Mouse (Mus musculus) hindbrain, postnatal 0 days (tissue): Measurements from ENCODE around the gene Cntn4. TPM values are rescaled to one million over a fixed set of nuclear protein-coding genes. Genes with fewer than 3 reads are reported as not detected.

Experiments
- ATAC-seq: fragments of 200-750 bp; cut with Nextera tagmentation; 2 replicates; pipeline ENCODE4 v1.8.0; 2017; ENCODE audit warnings: mild to moderate bottlenecking, moderate TSS enrichment, moderate library complexity
- DNase-seq: peaks from one replicate; pipeline ENCODE4 v3.0.0-alpha.2; 2015; ENCODE audit warnings: low spot score
- H3K27ac ChIP-seq: fragments of 300-500 bp; sonication (generic); 2 replicates; pipeline ENCODE4 v1.5.1; 2014; ENCODE audit warnings: mild to moderate bottlenecking
- H3K27me3 ChIP-seq: fragments of 300-500 bp; sonication (generic); 2 replicates; pipeline ENCODE4 v1.6.1; 2014; ENCODE audit warnings: low read length, mixed read lengths; ENCODE audit not compliant: insufficient read depth
- H3K36me3 ChIP-seq: fragments of 300-500 bp; sonication (generic); 2 replicates; pipeline ENCODE4 v1.6.1; 2014; ENCODE audit warnings: low read length, mixed read lengths; ENCODE audit not compliant: insufficient read depth
- H3K4me1 ChIP-seq: fragments of 300-500 bp; sonication (generic); 2 replicates; pipeline ENCODE4 v1.6.1; 2014; ENCODE audit warnings: antibody characterized with exemption, low read length, mixed read lengths; ENCODE audit not compliant: insufficient read depth
- H3K4me2 ChIP-seq: fragments of 300-500 bp; sonication (generic); 2 replicates; pipeline ENCODE4 v1.6.1; 2014; ENCODE audit warnings: low read depth, mild to moderate bottlenecking, low read length, moderate library complexity, mixed read lengths
- H3K4me3 ChIP-seq: fragments of 300-500 bp; sonication (generic); 2 replicates; pipeline ENCODE4 v1.5.1; 2014; ENCODE audit warnings: low read length
- H3K9ac ChIP-seq: fragments of 300-500 bp; sonication (generic); replicated peaks from 2 replicates; pipeline ENCODE4 v1.6.1; 2014; ENCODE audit warnings: mild to moderate bottlenecking, low read length, moderate library complexity, mixed read lengths
- H3K9me3 ChIP-seq: fragments of 300-500 bp; sonication (generic); 2 replicates; pipeline ENCODE4 v1.6.1; 2016; ENCODE audit warnings: low read length, mixed read lengths
- CTCF ChIP-seq: IDR thresholded peaks from 2 replicates; pipeline ENCODE4 v1.5.1; 2016; ENCODE audit warnings: antibody characterized with exemption, control low read depth, low read depth
- WGBS: fragments of 180-500 bp; shearing (Covaris S2); extraction: QIAGEN DNeasy Blood & Tissue Kit; methylation state at CpG from one replicate; pipeline ENCODE4 v1.1.7; 2014; 5-methylcytosine and 5-hydroxymethylcytosine counted together
- polyA plus RNA-seq: library from polyadenylated mRNA; unstranded; fragments of >200 nt; fragmentation: Nextera tagmentation; extraction: Ambion mirVana; gene quantifications from 2 replicates; pipeline ENCODE4 v1.2.1, GENCODE M21; 2015
- total RNA-seq: library from RNA; depleted of rRNA; stranded (reverse); fragments of >200 nt; gene quantifications from 2 replicates; pipeline ENCODE4 v1.2.3, GENCODE M21; 2014

Cntn4 gene
- total and polyA plus RNA-seq, 2 experiments from 2014 or later, result 17.3 to 21.5 TPM

DNA sequence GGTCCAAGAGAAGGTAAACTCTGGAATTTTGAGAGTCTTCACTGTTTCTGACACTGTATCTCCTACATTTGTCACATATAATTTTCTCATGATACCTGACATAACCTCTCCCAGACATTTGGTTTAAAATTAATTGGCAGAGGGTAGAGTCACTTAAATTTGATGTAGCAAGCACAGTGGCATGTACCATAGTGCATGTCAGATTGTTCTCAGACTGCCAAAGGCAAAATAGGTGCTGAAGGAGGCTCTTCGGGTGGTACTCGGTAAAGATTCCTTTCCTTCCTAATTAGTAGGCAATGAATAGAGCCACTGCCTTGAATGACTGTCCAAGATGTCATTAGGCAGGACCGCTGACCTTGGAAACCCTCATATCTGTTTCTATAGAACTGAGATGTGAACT lies 477.9 kb downstream of the Cntn4 start:
- H3K9ac ChIP-seq, result no peak overlapping the region
- TF ChIP-seq CTCF, result no peak
- DNase-seq (no peak), ATAC-seq (no peak)
- H3K4me1 ChIP-seq, result no peaks in the 10 kb centered on the region
- H3K4me3 ChIP-seq, result no peak overlapping the region
- no peaks in the 10 kb centered on the region for H3K36me3 ChIP-seq
- no peaks in the 10 kb centered on the region for H3K9me3 ChIP-seq
- 87% methylated on average over 3 of the region's 3 CpGs for WGBS
- no peak overlapping the region for H3K4me2 ChIP-seq
- no peak overlapping the region for H3K27ac ChIP-seq
- no peaks in the 10 kb centered on the region for H3K27me3 ChIP-seq

- H3K36me3 ChIP-seq, result no peaks in the 10 kb centered on the region
- H3K9me3 ChIP-seq, result no peaks in the 10 kb centered on the region
- no peaks in the 10 kb centered on the region for H3K4me1 ChIP-seq
- no peak overlapping the region for H3K4me2 ChIP-seq
- no peak for TF ChIP-seq CTCF
- H3K4me3 ChIP-seq, result no peak overlapping the region
- DNase-seq, result peak; percentile 37
- WGBS, result 85% methylated on average over 5 of the region's 5 CpGs
- H3K27ac ChIP-seq, result no peak overlapping the region
- H3K9ac ChIP-seq, result no peak overlapping the region
- no peak for ATAC-seq
- no peaks in the 10 kb centered on the region for H3K27me3 ChIP-seq
Observed at GRCm38 (mm10) chr6:106177546-106177945, 500.1 kb downstream of the Cntn4 start.

- H3K9ac ChIP-seq, result no peak overlapping the region
- TF ChIP-seq CTCF, result no peak
- H3K27me3 ChIP-seq, result no peaks in the 10 kb centered on the region
- H3K9me3 ChIP-seq, result no peaks in the 10 kb centered on the region
- no peak overlapping the region for H3K27ac ChIP-seq
- WGBS, result 78% methylated on average over 2 of the region's 2 CpGs
- H3K36me3 ChIP-seq, result no peaks in the 10 kb centered on the region
- no peak overlapping the region for H3K4me3 ChIP-seq
- DNase-seq, result no peak
- ATAC-seq, result no peak
- no peak overlapping the region for H3K4me2 ChIP-seq
- no peaks in the 10 kb centered on the region for H3K4me1 ChIP-seq
Observed at GRCm38 (mm10) chr6:106181596-106181995, 504.1 kb downstream of the Cntn4 start.

DNA sequence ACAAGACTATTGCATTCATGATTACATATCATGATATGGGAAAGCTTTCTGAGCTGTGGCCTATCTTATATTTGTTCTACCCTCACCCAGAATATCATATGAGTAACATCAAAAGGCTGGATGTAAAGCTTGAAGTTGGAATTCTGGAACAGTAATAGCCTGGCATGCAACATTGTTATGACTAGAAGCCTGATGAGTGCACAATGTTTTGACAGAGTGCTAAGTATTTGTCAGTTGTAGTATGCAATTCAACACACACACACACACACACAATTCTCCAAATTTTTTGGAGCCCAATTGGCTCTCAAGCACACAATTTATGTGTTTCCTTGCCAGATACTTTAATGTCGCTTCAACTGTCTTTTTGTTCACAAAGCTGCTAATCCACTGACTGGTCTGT lies 523.5 kb downstream of the Cntn4 start:
- Histone ChIP-seq H3K9me3 (no peaks in the 10 kb centered on the region), H3K4me2 (no peak overlapping the region), H3K9ac (no peak overlapping the region), H3K4me1 (no peaks in the 10 kb centered on the region), H3K27me3 (no peaks in the 10 kb centered on the region), H3K36me3 (no peaks in the 10 kb centered on the region), H3K27ac (no peak overlapping the region), H3K4me3 (no peak overlapping the region)
- TF ChIP-seq CTCF, result no peak
- ATAC-seq, result no peak
- 78% methylated on average over 1 of the region's 1 CpGs for WGBS
- DNase-seq, result no peak

GRCm38 (mm10) chr6:106207401-106207800 lies 529.9 kb downstream of the Cntn4 start:
- ATAC-seq, result no peak

GRCm38 (mm10) chr6:106213071-106213470 lies 535.6 kb downstream of the Cntn4 start:
- no peaks in the 10 kb centered on the region for H3K36me3 ChIP-seq
- no peaks in the 10 kb centered on the region for H3K9me3 ChIP-seq
- H3K9ac ChIP-seq, result no peak overlapping the region
- H3K4me3 ChIP-seq, result no peak overlapping the region
- 92% methylated on average over 4 of the region's 4 CpGs for WGBS
- DNase-seq (no peak), ATAC-seq (no peak)
- no peak overlapping the region for H3K4me2 ChIP-seq
- no peak for TF ChIP-seq CTCF
- H3K27ac ChIP-seq, result no peak overlapping the region
- no peaks in the 10 kb centered on the region for H3K4me1 ChIP-seq
- H3K27me3 ChIP-seq, result no peaks in the 10 kb centered on the region

More at GRCm38 (mm10) chr6:106207401-106207800, 529.9 kb downstream of the Cntn4 start:
- Histone ChIP-seq H3K27ac (no peak overlapping the region), H3K36me3 (no peaks in the 10 kb centered on the region), H3K9me3 (no peaks in the 10 kb centered on the region), H3K27me3 (no peaks in the 10 kb centered on the region), H3K4me2 (no peak overlapping the region), H3K4me1 (no peaks in the 10 kb centered on the region), H3K9ac (no peak overlapping the region), H3K4me3 (no peak overlapping the region)
- no peak for TF ChIP-seq CTCF
- peak; percentile 18 for DNase-seq

- no peaks in the 10 kb centered on the region for H3K4me1 ChIP-seq
- no peaks in the 10 kb centered on the region for H3K9me3 ChIP-seq
- ATAC-seq, result 0 out of 2 replicates have a peak, but pooled peaks have one; percentile 18
- H3K9ac ChIP-seq, result no peak overlapping the region
- WGBS, result 43% methylated on average over 12 of the region's 12 CpGs
- TF ChIP-seq CTCF, result no peak
- no peak overlapping the region for H3K4me2 ChIP-seq
- no peaks in the 10 kb centered on the region for H3K36me3 ChIP-seq
- DNase-seq, result no peak
- H3K4me3 ChIP-seq, result no peak overlapping the region
- no peaks in the 10 kb centered on the region for H3K27me3 ChIP-seq
- no peak overlapping the region for H3K27ac ChIP-seq
Observed at GRCm38 (mm10) chr6:106237046-106237948, 559.8 kb downstream of the Cntn4 start.
